Mouse (Mus musculus): Measurements from ENCODE around the gene Cenpi.

Gene Cenpi

DNA sequence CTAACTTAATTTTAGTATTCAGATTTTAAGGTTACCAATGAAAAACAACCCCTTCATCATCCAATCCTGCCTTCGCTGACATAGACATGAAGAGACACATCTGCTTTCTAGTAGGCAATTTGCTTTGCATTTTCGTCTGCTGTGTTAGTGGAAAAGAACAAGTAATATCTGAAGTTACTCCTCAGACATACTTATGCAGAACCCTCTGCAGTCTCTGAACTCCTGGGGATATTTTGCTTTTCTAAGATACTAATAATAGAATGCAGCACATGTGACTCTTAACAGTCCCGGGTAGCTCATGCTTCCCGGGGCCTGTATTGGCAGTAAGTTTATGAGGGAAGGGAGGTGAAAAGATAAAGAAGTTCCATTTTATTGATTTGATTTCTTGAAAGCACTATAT lies 54.3 kb downstream of the Cenpi start:
- no peak for DNase-seq (ENCODE audit: low read depth, low spot score)

DNA sequence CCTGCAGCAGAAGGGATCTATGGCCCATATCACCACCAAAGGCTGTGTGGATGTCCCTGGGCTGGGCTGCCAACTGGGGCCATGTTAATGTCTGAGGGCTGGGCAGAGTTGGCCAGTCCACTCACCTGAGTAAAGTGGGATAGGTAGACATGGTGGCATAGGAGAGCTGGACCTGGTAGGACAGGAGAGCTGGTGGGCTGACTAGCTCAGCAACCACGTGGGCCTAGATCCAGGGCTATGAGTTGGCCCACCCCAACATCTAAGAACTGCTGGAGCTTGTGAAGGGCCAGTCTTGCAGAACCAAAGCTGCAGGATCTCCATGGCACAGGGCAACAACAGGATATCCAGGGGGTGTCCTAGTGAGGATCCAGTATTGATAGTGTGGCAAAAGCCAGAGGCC lies 57.5 kb downstream of the Cenpi start:
- no peak for DNase-seq (ENCODE audit: low read depth, low spot score)

DNA sequence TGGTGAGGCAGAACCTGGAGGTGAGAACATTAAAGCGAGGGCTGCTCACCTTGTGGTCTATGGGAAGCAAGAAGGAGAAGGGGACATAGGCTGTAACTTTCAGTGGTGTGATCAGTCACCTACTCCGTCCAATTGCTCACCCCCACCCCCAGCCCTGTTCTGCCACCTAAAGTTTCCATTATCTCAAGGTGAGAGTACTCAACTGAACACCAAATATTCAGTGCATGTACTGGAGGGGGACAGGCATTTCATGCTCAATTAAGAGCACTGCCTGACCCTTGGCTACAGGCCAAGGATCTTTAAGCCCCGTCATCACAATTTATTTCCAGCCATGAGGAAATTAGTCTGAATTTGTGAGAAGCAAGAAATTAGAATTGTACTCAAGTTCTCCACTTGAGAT lies 58.7 kb downstream of the Cenpi start:
- no peak for DNase-seq (ENCODE audit: low read depth, low spot score)

DNA sequence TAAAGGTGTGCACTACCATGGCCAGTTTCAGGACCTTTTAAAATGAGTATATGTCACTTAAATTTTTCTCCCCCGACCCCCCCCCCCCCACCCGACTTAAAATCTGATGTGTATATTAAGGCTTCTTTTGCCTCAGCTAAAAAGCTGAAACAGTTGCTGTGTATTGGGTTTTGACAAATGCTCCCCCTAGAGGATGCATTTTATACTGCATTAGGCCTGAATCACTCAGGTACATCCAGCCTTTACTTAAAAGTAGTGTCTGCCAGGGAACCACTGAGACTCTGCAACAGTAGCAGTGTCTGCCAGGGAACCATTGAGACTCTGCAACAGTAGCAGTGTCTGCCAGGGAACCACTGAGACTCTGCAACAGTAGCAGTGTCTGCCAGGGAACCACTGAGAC lies 63.4 kb downstream of the Cenpi start:
- peak; percentile 54 for DNase-seq (ENCODE audit: low read depth, low spot score)

DNA sequence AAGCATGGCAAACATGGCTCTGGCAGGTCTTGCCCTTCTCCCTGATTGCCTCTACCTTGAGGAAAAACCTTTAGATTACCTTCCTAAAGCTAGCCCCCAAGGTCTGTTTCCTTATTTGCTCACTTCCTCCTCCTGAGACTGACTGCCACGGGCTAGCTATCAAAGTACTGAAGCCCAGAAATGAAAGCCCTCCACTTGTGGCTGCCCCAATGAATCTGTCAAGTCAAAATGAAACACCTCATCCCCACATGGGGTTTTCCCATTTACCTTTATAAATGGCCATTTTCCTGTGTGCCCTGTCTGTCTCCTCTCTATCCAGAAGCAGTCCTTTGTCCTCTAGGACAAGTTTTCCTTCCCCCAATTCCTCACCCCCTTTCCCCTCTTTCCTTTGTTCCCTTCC lies 66.3 kb downstream of the Cenpi start:
- DNase-seq (ENCODE audit: low read depth, low spot score): no peak

DNA sequence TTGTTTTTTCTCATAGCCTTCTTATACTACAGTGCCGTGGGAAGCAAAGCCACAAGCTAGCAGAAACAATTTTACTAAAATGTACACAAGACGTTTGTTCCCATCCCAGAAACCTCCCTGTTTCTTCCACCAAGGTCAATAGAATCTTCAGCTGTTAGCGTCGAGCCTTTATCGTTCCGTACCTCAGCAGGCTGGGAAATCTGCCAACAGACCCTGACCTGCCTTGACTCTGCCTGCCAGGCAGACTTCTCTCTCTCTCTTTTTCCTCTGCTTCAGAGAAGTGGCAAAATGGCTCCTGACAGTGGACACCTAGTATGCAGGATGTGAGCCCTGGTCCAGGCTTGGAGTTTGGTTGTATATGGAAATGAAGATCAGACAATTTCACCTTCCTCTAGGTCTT lies 77.0 kb downstream of the Cenpi start:
- no peak for DNase-seq (ENCODE audit: low read depth, low spot score)

DNA sequence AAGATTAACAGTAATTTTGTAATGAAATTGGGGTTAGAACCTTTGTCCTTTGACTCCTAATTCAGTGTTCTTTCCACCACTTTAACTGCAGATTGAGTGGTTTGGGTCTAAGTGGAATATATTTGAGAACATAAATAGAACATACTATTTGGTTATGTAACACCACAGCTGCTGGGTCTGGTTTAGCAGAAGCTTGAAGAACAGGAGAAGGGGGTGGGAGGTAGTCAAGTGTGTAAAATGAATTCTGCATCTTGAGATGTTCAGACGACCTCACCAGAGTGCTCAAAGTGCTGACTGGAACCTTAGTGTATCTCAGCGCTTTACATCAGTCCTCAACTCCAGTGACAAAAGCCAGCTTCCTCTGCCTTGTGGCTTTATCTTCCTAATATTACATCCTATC lies 91.1 kb downstream of the Cenpi start:
- DNase-seq (ENCODE audit: low read depth, low spot score): peak; percentile 71

DNA sequence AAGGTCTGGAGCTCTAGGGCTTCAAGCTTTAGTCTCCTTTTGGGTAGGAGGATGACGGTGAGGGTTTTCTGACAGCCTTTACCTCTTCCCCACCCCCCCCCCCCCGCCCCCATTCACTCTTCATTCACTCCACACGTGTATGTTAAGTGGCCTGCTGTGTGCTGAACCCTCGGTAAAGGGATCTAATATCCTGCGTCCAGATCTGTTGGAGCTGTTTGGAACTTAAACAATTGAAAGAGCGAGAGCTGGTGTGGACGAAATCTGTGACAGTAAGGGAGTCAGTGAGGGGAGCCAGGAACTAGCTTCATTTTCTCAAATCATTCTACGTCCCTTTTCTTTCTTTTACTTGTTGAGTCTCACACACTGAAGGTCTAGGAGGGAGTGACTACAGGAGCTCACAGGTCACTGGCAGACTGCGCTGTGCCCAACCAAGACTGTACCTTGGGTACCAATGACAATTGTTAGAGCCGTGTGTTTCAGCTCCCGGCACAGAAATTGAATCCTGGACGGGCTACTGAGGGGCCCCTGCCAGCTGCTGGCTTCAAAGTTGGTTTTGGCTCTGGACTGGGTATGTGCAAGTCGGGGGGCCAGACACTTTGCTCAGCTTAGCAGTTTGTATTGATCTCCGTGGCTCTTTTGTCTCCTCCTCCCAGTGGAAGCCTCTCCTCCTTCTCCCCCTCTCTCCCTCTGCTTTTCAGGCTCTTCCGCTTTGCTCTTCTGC lies 96.1 kb downstream of the Cenpi start, which contains the start of gene Drp2:
Gene Drp2, plus strand, starts transcription at position 689 of the 721 bp plus-strand sequence.
- DNase-seq (ENCODE audit: low read depth, low spot score): no peak

DNA sequence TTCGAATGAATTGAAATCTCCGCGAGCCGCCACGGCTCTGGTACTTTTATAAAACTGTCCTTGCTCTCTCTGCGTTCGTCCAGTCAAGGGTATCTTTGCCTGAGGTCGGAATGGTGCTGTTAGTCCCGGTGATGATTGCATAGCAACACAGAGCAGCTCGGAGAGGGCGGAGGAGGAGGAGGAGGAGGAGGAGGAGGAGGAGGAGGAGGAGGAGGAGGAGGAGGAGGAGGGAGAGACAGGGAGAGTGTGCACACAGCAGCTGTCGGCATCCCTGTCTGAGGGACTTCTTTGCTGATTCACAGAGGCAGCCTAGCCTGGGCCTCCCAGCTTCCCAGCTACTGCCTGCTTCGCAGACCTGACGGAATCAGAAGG lies 96.7 kb downstream of the Cenpi start:
- DNase-seq (ENCODE audit: low read depth, low spot score): peak; percentile 71

DNA sequence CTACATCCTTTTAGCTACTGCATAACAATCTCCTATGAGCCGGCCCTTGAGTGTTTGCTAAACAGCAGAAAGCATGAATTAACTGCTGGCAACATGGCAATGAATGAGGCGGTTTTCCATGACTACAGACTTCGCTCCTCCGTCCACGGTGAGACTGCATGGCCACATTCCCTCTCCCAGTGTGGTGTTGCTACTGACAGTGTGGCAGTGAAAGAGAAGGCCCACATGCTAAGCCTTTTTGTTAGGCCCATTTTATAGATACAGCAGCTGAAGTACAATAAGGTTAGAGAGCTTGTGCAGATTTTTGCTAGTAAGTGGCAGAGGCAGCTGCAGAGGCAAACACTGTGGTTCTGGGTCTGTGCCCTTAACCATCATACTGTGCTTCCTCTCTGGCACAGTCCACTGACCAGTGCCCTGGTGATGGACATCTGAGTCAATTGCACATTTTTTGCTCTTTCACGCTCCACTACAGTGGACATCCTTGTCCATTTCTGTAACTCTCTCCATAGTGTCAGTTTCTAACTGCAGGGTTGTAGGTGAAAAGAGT lies 101.5 kb downstream of the Cenpi start:
- no peak for DNase-seq (ENCODE audit: low read depth, low spot score)

DNA sequence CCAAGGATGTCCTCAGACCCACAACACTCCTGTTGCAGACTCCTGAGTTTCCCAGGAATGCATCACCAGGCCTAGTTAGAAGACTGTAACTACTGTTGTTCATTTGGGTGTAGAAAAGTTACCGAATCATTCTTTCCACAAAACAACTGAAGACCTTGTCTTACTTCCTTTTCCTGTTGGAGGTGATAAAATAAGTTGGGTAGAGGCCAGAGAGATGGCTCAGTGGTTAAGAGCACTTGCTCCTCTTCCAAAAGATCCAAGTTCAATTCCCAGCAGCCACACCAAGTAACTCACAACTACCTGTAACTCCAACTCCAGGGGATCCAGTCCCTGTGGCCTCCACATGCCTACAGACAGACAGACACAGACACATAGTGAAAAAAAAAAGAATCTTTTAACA lies 104.2 kb downstream of the Cenpi start:
- no peak for DNase-seq (ENCODE audit: low read depth, low spot score)
